ENCODE assay signal across 24 mouse cellular contexts in the genomic region with DNA sequence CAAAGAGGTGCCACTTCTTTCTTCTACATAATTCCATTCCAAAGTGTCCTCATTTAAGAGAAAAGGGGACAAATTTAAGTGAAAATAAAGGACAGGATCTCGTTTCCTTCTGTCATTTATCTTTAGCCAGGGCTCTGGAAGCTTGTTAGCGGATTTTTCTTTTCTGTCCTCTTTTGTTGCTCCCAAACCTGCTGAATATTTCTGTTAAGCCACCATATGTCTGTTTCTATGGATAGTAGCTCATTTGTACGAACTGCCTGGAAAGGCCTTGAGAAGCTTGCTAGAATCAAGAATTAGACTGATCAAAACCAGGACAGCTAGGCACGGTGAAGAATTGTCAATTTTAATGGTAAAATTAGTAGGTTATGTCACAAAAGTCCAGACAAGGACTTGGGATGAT. TPM values are rescaled to one million over a fixed set of nuclear protein-coding genes. Genes with fewer than 3 reads are reported as not detected.
DNase-seq lines count a peak whose midpoint lies in the region; ATAC-seq and TF ChIP-seq lines count a peak whose summit lies in the region.
"Had no signal": no experiment of that assay in that cellular context is flagged by ENCODE, and none has a peak within 500 bp of the region (broad histone marks: within the 10 kb centered on the region; RNA-seq: fewer than 3 reads in every experiment).

No protein-coding gene starts in this region.

- H3K27ac ChIP-seq in layer of hippocampus, adult 2 months: 0 out of 2 replicates have a peak overlapping the region, but pooled peaks have one; percentile 14
- 0 out of 2 replicates have a peak overlapping the region, but pooled peaks have one; percentile 5 for H3K27ac ChIP-seq in midbrain, embryonic 15.5 days
- H3K27ac ChIP-seq in midbrain, embryonic 16.5 days (ENCODE audit: low read length): no peak overlapping the region
- H3K27ac ChIP-seq: embryonic facial prominence, embryonic 12.5 days; embryonic facial prominence, embryonic 15.5 days; forebrain, embryonic 15.5 days; heart, embryonic 15.5 days; hindbrain, embryonic 10.5 days; hindbrain, embryonic 13.5 days had no signal

- no peak overlapping the region for H3K4me2 ChIP-seq in midbrain, embryonic 15.5 days
- H3K4me2 ChIP-seq in midbrain, embryonic 16.5 days (ENCODE audit: low read length): no peak overlapping the region
- H3K4me2 ChIP-seq: embryonic facial prominence, embryonic 12.5 days; embryonic facial prominence, embryonic 15.5 days; forebrain, embryonic 15.5 days; heart, embryonic 12.5 days; heart, embryonic 15.5 days; hindbrain, embryonic 13.5 days had no signal

- H3K4me1 ChIP-seq in midbrain, embryonic 15.5 days: no peaks in the 10 kb centered on the region
- H3K4me1 ChIP-seq in midbrain, embryonic 16.5 days (ENCODE audit: control insufficient read depth, insufficient read depth, low read length): no peaks in the 10 kb centered on the region
- H3K4me1 ChIP-seq: embryonic facial prominence, embryonic 12.5 days; embryonic facial prominence, embryonic 15.5 days; forebrain, embryonic 15.5 days; heart, embryonic 12.5 days; heart, embryonic 15.5 days; hindbrain, embryonic 10.5 days; hindbrain, embryonic 13.5 days had no signal

- no peak overlapping the region for H3K9ac ChIP-seq in midbrain, embryonic 15.5 days
- no peak overlapping the region for H3K9ac ChIP-seq in midbrain, embryonic 16.5 days (ENCODE audit: low read depth, low read length)
- H3K9ac ChIP-seq: embryonic facial prominence, embryonic 12.5 days; embryonic facial prominence, embryonic 15.5 days; forebrain, embryonic 15.5 days; heart, embryonic 12.5 days; heart, embryonic 15.5 days; hindbrain, embryonic 13.5 days had no signal

- H3K27me3 ChIP-seq in midbrain, embryonic 15.5 days (replicated peaks): no peaks in the 10 kb centered on the region
- no peaks in the 10 kb centered on the region for H3K27me3 ChIP-seq in midbrain, embryonic 16.5 days (ENCODE audit: control insufficient read depth, insufficient read depth, low read depth, low read length)
- H3K27me3 ChIP-seq: embryonic facial prominence, embryonic 12.5 days; embryonic facial prominence, embryonic 15.5 days; forebrain, embryonic 15.5 days; heart, embryonic 12.5 days; heart, embryonic 15.5 days; hindbrain, embryonic 13.5 days had no signal

- no peaks in the 10 kb centered on the region for H3K36me3 ChIP-seq in midbrain, embryonic 15.5 days (replicated peaks)
- H3K36me3 ChIP-seq in midbrain, embryonic 16.5 days (ENCODE audit: control insufficient read depth, insufficient read depth, low read length): no peaks in the 10 kb centered on the region
- H3K36me3 ChIP-seq: embryonic facial prominence, embryonic 12.5 days; embryonic facial prominence, embryonic 15.5 days; forebrain, embryonic 15.5 days; heart, embryonic 12.5 days; heart, embryonic 15.5 days; hindbrain, embryonic 10.5 days; hindbrain, embryonic 13.5 days had no signal

- no peak for ATAC-seq in midbrain, embryonic 15.5 days (replicated peaks)
- no peak for ATAC-seq in midbrain, embryonic 16.5 days
- ATAC-seq: CD4-positive, CD25-positive, alpha-beta regulatory T cell, adult 4 months; forebrain, embryonic 15.5 days; hindbrain, embryonic 16.5 days had no signal

- TF ChIP-seq POLR2A in brain, embryonic 14.5 days (IDR thresholded peaks at IDR 0.05; ENCODE audit: borderline replicate concordance, extremely low read depth, insufficient read depth, insufficient read length, poor library complexity, severe bottlenecking): no peak

- H3K4me3 ChIP-seq in layer of hippocampus, adult 2 months: no peak overlapping the region
- H3K4me3 ChIP-seq in midbrain, embryonic 15.5 days: no peak overlapping the region
- H3K4me3 ChIP-seq in midbrain, embryonic 16.5 days (ENCODE audit: low read depth, low read length): no peak overlapping the region
- H3K4me3 ChIP-seq: embryonic facial prominence, embryonic 12.5 days; embryonic facial prominence, embryonic 15.5 days; forebrain, embryonic 15.5 days; heart, embryonic 12.5 days; heart, embryonic 15.5 days; hindbrain, embryonic 10.5 days; hindbrain, embryonic 13.5 days had no signal

- DNase-seq in layer of hippocampus, adult 2 months (ENCODE audit: low spot score in 2 of 2): no peak
- no peak for DNase-seq in layer of hippocampus, postnatal 25 days (ENCODE audit: extremely low spot score in 1 of 2, low spot score in 1 of 2)
- peak; percentile 52 for DNase-seq in brain, embryonic 14.5 days (ENCODE audit: low read depth)
- DNase-seq in kidney, adult 9 months: no peak
- DNase-seq: adrenal gland, adult 2 months; adrenal gland, postnatal 14 days; cerebellum, adult 18-20 months; cerebellum, adult 9-11 months; cerebellum, postnatal 25 days; gastrocnemius, postnatal 25 days; heart, adult 18-20 months; heart, postnatal 10 days; heart, postnatal 36 days had no signal

- WGBS in midbrain, embryonic 15.5 days: 71% methylated on average over 4 of the region's 4 CpGs
- WGBS in midbrain, embryonic 16.5 days: 62% methylated on average over 4 of the region's 4 CpGs

- no peak for TF ChIP-seq CTCF in layer of hippocampus, adult 2 months (conservative IDR thresholded peaks at IDR 0.05)
- TF ChIP-seq CTCF in brain, embryonic 14.5 days (IDR thresholded peaks at IDR 0.05; ENCODE audit: borderline replicate concordance, extremely low read depth, insufficient read depth, insufficient read length): no peak

- H3K9me3 ChIP-seq in midbrain, embryonic 15.5 days: no peaks in the 10 kb centered on the region
- H3K9me3 ChIP-seq in midbrain, embryonic 16.5 days (replicated peaks; ENCODE audit: control insufficient read depth, low read length, poor library complexity, severe bottlenecking): no peaks in the 10 kb centered on the region
- H3K9me3 ChIP-seq: embryonic facial prominence, embryonic 12.5 days; embryonic facial prominence, embryonic 15.5 days; forebrain, embryonic 15.5 days; heart, embryonic 12.5 days; heart, embryonic 15.5 days; hindbrain, embryonic 10.5 days; hindbrain, embryonic 13.5 days had no signal

RNA-seq across cellular contexts. Expression of a gene that starts 27.3 kb away (rescaled TPM):
- 100 to 1,000 TPM; 500 to 535 TPM for total RNA-seq in layer of hippocampus, adult 2 months (2021)
- total RNA-seq in layer of hippocampus, postnatal 25 days (2021): 100 to 1,000 TPM; 405 to 532 TPM
- polyA plus RNA-seq in midbrain, embryonic 15.5 days (2015; fragmentation: Nextera tagmentation; extraction: Ambion mirVana): 185 and 190 TPM in 2 replicates
- 160 and 200 TPM in 2 replicates for polyA plus RNA-seq in midbrain, embryonic 16.5 days (2015; fragmentation: Nextera tagmentation; extraction: Ambion mirVana)
- polyA plus RNA-seq in brain, embryonic 14.5 days (2012; rRNA removed): 161 and 186 TPM in 2 replicates
